Mouse (Mus musculus): ENCODE measurements around the gene Tmem216.
A peak's percentile ranks its signal among the peaks of the same experiment; 100 is the strongest.

Tmem216 gene

DNA sequence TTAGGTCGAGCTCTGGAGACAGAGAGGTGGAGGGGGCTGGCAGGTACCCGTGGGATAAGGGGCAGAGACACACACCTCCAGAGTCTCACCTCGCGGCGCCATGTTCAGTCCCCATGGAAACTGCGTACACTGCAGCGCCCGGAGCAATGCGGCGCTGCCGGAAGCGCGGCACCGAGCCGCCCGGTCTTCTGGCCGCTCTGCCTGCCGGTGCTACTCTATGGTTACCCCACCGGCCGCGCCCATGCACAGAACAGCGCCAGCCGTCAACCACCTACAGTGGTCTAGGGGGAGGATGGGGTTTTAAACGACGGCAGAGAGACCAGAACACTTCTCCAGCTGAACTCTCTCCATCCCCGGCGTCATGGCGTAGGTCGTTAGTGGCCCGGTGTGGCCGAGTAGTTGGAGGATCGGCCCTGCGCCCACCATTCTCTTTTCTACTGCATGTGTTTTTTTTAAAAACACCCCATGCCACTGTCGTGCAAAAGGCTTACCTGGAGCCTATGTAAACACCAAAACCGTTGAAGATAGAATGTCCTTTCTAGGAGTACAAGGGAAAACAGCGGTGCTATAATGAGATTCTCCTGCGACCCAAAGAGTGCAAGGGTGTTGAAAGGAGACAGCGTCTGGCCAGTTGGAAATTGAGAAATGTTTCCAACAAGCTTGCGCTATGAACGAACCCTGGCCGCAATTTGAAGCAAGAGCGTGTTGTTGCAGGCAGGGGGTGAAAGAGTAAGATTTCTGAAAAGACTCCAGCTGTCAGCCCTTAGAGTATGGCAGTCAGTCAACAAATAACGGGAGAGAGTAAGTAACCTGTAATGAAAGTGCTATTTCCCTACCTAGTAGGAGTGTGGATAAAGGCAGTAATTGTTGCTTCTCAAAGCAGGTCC lies at the start of gene Tmem216:
Gene Tmem216, minus strand, starts transcription at position 615 of the 887 bp plus-strand sequence.
- DNase-seq = peak; percentile 88

DNA sequence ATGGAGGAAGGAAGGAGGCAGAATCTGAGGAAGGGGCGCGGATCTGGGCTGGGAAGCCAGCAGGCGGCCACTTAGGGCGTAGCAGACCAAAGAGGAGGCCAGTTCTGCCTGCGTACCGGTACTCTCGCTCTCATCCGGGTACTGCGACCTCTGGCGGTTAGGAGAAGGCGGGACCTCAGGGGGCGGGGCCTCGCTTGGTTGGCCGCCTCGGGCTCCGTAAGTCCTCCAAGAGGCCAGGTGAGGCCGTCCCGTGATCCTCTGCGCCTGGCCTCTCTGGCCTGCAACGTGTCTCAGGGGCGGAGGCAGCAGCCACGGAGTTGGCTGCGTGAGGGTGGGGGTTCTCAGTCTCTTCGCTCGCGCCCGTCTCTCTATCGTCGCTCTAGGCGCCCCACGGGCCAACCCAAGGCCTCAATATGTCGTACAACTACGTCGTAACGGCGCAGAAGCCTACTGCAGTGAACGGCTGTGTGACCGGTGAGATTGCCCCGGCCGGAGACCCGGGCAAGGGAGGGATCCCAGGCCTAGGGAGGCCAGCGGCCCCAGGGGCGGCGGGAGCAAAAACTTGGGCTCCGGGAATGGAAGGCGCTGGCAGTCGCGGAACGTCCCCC lies 49.4 kb upstream of the Tmem216 start, which contains the start of the genes Ddb1 and Tkfc:
Gene Ddb1, plus strand, starts transcription at position 35 of the 608 bp plus-strand sequence.
Gene Tkfc, minus strand, starts transcription at position 362 of the 608 bp plus-strand sequence.
- peak; percentile 99 for DNase-seq

DNA sequence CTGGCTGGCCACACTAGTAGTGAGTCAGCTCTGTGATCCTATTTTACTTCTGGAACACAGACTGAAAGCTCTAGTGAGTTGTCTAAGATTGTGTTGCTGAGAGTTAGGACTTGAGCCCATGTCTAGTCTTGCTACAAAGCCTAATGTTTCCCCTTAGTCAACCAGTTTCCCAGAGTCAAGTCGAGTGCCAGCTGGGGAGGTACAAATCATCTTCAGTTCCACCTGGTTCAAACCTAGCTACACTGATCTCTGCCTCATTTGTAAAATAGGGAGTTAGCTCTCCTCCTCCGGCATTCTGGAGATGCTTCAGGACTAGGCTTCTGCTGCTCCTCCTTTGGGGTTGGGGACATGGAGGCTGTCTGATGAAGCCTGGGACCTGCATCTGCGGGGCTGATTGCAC lies 48.5 kb upstream of the Tmem216 start:
- DNase-seq = no peak

DNA sequence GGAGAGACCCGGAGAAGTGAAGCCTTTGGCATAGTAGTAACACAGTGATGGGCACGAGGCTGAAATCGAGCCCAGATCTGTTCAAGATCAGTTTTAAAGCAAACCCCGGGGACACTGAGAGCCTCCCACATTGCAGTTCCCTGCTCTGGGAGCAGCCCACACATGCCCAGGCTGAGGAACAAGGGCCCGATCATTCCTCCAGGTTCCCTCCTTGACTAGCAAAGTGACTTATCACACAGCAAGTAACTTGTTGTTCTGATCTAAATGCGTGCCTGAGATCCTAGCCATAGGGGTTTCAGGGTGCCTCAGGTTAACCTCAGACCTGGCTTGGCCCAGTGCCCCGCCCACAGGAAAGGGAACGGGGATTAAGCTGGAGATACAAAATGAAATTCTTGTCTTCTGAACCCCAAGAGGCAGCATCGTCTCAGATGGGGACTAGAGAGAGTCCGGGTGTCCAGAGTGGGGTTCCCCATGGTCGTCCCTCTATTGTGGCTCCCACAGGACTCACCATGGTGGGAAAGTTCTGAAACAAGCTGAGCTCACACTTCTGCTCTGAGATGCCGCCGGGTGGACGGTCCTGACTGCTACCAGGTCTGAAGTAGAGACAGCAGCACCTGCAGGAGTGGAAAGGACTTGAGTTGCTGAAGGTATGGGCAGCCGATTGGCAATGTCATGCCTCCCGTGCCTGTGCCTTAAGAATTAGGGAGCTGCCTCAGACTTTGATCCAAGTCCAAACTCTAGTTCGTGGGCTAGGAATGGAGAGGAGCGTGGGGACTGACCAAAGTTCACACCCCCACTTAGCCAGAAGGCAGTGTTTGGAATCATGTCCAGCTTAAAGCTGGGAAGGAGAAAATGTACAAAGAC lies 47.9 kb upstream of the Tmem216 start:
- DNase-seq = peak; percentile 6

DNA sequence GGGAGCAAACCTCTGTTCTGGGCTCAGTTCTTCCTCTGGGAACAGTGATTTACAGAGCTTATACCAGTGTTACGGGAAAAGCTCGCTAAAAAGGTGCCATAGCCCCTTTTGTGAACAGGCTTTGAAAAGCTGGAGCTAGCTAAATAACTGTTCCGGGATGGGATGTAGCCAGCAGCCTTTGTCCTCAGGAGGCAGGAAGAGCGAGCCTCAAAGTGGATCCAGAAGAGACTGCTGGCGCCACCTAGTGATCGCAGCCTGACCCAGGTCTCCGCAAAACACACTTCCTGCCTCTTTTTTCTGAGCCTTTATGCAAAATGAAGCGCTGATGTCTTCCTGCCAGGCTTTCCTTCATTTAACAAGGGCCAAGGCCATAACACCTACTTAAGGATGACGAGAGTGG lies 46.7 kb upstream of the Tmem216 start:
- DNase-seq = peak; percentile 92

DNA sequence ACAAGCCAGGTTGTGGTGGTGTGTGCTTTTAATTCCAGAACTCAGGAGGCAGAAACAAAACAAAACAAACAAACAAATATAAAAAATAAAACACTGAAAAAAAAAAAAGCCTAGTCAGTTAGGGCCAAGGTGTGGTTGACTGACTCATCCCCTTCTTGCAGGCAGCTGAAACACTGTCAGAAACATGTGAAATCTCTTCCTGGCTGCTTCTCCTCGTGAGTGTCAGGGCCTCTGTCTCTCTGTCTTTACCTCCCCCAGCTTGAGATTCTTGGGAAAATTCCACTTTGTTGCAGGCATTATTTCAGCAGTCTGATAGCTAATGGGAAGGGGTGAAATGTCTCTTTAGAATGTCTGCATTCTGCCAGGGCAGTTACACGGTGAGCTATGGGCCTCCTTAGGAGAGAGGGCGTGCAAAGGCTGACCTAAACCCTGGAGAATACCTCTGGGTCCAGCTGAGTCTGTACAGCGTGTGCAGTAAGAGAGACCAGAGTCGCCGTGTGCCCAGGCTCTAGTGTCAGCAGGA lies 46.3 kb upstream of the Tmem216 start:
- DNase-seq = peak; percentile 20

DNA sequence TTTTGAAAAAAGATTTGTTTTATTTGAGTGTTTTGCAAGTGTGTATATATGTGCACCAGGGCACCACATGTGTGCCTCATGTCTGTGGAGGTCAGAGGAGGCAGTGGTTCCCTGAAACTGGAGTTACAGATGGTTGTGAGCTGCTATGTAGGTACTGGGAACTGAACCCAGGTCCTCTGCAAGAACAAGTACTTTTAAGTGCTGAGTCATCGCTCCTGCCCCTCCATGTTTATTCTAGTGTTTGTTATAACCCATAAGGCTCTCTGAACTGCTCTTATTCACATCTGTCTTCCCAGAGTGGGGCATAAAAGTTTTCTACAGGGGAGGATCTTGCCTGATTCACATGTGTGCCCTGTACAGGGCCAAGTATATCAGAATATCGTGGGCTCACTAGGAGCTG lies 43.6 kb upstream of the Tmem216 start:
- no peak for DNase-seq

DNA sequence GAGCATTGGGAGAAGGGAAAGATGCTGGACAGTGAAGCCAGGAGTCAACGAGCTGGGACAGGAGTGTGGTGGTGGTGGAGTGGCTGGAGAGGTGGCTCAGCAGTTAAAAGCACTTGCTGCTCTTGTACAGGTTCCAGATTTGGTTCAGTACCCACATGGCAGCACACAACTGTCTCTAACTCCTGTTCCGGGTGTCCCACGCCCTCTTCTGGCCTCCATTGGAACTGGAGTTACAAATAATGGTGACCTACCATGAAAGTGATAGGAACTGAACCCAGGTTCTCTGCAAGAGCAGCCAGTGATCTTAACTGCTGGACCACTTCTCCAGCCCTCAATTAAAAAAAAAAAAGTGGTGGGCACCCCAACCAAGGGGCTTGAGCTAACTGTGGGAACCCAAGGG lies 42.1 kb upstream of the Tmem216 start:
- DNase-seq = peak; percentile 33

DNA sequence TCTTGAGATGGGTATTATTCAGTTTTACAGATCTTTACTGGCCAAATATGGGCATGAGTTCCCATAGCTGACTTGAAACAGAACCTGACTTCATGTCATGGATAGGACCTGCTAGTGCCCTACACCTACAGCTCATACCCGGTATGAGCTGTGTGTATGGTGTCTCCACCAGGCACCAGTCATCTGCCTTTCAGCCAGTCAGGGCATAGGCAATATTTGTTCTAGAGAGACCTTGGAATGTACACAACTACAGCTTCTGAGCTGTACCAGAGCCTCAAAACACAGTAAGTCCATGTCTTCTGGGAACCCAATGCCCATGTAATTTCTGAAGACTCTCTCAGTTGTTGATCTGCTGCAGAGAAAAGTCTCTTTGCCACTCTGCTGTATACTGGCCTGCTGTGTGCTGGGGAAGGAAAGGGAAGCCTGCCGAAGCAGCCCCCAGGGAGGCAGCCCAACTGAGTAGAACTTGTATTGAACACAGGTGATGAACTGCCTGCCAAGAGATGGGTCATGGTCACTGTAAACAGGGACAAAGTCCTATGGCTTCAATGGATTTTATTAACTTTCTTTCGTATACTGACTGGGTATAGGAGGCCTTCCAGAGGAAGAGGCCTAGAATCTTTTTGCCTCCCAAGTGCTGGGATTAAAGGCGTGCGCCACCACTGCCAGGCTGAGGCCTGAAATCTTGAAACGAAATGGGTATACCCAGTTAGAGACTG lies 35.8 kb upstream of the Tmem216 start:
- no peak for DNase-seq

DNA sequence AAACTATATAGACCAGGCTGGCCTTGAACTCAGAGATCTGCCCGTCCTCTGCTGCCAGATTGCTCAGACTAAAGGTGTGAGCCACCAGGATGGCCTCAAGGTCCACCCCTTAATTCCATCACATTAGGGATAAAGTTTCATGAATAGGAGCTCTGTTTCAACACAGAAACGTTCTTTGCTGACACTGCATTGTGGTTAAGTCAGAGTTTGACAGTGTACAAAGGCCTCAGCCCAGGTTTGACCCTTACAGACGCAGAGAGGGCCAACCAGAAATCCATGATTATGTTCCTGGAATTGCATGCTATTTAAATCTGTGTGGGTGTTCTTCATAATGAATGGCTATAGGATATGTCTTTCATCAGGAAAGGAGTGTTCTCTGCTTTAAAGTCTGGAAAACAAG lies 34.3 kb upstream of the Tmem216 start:
- no peak for DNase-seq

DNA sequence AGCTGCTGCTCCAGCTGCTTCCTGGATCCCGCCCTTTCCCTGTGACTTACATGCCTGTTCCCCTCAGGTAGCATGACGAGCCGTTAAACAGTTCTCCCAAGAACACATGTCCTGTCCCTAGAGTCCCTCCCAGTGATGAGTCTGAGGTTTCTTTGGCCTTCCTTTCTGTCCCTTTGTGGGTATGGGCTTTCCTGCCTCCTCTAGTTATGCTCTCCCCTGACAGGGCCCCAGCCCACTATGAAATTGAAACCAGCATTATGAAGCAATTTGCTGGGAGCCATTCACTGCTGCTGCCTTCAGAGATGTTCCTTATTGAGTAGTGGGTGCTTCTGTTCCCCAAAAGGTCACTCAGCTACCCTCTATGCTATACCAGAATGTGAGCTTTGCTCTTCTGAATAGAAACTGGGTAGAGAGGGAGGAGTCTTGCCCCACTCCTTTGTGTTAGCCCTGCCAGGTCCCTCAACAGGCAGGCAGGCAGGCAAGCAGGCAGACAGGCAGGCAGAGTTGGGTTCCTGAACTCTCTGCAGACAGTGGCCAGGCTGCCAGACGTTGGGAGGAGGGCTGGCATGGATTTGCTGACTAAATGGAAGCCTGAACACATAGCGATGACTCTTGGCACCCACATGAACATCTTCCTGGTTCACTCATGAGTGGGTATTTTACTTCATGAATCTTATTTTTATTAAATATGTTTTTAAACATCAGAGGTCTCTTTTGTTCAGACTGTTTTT lies 33.3 kb upstream of the Tmem216 start:
- DNase-seq = no peak

DNA sequence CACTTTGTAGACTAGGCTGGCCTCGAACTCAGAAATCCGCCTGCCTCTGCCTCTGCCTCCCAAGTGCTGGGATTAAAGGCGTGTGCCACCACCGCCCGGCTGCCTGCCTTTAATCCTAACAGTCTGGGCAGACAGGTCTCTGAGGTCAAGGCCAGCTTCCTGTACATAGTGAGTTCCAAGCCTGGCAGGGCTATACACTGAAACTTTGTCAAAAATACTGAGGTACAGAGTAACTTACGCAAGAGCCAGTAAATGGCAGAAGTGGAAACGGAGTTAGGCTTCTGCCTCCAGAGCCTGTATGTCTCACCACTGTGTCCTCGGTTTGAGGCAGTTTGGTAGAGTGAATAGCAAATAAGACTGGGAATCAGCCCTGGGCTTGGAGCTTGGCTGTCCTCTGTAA lies 31.2 kb upstream of the Tmem216 start:
- DNase-seq = no peak

DNA sequence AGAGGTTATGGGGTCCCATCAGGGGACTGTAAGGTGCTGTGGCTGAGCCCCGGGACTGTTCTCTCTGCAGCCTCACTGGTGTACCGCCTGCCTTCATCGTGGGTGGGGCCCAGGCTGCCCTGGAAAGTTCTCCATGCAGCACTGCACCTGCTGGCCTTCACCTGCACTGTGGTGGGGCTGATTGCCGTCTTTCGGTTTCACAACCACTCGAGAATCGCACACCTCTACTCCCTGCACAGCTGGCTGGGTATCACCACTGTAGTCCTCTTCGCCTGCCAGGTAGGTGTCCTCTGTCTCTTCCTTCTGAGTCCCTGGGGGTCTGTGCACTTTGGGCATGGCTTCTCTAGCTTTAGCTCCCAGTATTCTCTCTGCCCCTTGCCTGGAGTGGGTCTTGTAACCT lies 29.1 kb upstream of the Tmem216 start:
- peak; percentile 18 for DNase-seq

DNA sequence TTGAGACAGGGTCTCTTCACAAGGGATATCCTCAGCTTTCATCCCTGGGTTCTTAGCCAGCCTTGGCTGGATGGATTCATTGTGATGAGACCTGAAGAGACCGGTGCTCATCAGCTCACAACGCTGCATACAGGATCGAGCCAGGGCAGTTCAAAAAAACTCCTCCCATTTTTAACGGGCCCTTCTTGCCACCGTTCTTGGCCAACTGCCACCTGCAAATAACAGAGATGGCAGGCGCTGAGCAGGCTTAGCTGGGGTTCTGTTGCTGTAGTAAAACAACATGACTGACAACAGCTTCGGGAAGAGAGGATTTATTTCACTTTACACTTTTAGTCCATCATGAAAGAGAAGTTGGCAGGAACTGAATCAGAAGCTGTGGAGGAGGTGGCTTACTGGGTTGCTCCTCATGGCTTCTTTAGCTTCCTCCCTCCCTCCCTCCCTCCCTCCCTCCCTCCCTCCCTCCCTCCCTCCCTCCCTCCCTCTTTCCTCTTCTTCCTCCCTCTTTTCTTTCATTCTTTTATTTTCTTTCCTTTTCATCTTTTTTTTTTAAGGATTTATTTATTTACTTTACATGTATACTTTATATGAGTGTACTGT lies 27.6 kb upstream of the Tmem216 start:
- no peak for DNase-seq

DNA sequence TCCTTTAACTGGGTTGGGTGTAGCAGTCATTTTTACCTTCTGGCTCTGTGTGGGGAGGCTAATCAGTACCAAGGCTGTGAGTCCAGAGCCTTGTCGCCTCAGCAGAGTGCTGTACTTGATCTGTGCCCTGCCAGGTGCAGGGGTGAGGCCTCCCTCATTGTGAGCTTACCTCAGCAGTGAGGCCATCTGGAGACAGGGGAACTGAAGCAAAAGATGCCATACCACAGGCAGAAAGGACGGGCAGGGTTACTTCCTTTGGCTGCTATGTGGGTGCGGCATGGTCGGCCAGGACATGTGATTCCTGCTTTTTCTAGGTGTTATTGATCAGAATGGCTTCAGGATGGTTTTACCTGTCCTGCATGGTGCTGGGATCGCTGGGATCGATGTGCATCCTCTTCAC lies 25.9 kb upstream of the Tmem216 start:
- DNase-seq = no peak

DNA sequence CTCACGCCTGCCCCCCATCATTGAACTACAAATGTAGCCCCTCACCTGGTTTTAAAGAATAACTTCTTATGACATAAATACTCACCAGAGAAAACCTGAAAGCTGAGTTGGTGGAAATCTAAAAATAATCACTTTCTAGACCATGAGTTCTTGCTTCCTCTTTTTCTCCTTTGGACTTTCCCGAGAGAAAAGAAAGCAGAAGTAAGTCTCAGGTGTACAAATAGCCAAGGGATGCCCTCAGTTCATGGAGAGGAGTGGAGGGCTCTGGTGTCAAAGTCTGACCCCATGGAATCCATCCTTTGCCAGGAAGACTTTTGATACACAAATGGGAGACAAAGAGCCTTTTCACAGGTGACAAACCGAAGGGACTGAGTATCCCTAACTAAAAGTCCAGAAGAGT lies 24.7 kb upstream of the Tmem216 start:
- no peak for DNase-seq

DNA sequence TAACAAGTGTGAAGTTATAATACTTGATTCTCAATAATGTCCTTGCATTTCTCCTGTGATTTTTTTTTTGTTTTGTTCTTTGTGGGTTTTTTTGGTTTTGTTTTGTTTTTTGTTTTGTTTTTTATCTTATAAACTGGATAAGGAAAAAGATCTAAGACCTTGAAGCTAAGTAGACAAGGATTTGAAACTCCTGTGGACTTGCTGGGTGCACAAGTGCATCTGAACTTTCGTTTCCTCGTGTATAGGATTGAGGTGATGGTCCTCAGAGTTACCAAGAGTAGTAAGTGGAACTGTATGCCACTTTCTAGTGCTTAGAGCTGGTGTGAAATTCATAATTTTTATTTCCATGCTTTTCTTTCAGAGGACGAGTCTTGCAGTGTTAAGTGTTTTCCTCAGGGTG lies 24.1 kb upstream of the Tmem216 start:
- no peak for DNase-seq

DNA sequence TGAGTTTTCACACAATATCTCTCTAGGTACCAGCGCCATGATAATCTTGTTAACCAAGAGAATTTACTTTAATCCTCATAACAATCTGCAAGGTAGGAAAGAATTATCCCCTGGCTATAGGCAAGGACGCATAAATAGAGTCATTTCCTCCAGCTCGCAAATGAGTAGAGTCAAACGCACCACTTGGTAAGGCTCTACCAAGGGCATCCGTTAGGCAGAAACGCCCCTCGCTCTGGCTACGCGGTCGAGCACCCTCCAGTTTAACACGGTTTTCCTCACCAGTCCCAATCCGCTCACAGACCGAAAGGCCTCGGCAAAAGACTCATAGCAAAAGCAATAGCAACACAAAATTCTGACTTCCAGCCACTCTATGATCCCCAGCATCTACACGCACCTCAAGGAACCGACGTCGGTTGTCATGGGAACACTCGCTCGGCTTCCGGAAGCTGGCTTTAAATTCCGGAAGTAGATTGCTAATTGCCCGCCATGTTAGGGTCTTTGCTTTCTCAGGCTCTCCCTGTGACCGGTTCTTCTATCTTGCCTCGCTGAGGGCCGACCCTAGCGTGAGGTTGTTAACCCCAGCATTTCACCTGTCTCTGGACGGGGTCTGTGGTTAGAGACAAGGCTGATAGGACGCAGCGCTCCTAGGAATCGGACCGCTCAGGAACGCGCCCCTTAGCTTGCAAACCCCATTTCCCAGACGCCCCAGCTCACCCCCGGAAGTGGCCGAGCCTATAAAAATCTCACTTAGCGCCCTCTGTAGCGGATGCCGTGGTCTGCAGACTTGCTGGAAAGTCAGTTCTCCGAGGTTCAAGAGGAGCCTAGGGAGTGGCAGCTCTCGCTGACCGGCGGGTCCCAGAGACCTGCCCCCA lies 20.9 kb upstream of the Tmem216 start, which contains the start of the genes Cyb561a3 and Tmem138:
Gene Cyb561a3, plus strand, starts transcription at position 483 of the 872 bp plus-strand sequence.
Gene Tmem138, minus strand, starts transcription at position 673 of the 872 bp plus-strand sequence.
- peak; percentile 95 for DNase-seq

DNA sequence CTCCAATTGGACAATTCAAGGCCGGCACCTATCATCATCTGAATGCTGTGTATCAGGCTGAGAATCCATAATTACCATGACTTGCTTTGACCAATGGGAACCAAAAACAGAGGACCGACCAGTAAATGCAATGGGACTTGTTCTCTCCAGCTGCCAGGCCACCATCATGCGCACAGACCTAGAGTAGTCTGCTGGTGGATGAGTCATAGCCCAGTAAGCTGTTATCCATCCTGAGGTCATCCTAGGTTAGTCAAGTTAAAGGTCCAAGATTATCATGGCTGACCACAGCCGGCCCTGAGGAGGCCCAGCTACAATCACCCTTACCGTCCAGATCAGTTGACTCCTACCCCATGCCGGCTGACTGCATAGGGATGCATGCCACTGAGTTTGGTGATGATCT lies 13.6 kb upstream of the Tmem216 start:
- DNase-seq = no peak

DNA sequence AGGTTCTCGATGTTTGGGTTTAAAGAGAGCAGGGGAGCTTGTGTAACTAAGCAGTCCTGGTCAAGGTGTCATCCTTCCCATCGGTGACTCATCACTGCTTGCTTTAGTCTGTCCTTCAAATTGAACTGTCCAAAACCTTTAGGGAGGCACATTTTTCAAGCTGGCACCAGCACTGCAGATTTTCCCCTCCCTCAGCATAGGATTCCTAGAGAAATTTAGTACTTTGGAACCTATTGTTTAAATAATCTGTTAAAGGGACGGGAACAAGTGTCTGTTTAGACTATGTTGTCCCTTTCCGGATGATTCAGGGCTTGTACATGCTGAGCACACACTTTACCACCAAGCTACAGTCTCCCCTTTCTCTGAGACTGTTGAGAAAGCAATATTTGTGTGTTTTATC lies 9.2 kb upstream of the Tmem216 start:
- no peak for DNase-seq

Data from thymus, postnatal 25 days (tissue).